Mouse (Mus musculus) CD8-positive naive resting alpha-beta T cell, adult 2 months (primary cell): ENCODE results near the gene Slc50a1.

Experiments used
- DNase-seq, 2 experiments: peaks; one replicate each; pipeline ENCODE4 v3.0.0; 2022; ENCODE audit warnings: low read depth in 2 of 2, low spot score in 2 of 2

Slc50a1 gene

DNA sequence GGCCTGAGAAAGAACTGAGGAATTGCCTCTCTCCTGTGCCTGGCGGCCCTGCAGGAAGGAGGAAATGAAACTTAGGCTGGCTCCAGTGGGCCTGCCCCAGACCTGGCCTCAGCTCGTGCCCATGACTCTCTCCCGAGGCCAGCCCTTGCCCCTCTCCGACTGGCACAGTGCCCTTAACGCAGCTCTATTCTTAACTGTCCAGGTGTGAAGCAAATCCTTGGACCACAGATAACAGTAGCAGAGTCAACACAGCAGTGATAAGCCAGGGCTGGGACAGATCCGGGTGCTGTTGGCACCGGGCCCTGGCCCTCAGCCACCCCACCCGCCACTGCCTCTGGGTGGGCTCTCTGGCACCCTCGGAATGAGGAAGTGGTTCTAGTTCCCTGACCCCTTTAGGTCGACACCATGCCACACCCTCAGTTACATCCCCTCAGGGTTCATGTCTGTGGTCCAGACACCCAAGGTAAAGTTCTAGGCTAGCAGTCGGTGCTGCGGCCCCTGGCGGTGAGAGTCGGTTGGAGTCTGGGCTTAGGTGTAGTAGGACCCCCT is 36.7 kb downstream of the Slc50a1 start:
- DNase-seq: no peak

- no peak for DNase-seq
These were observed 37.8 kb downstream of the Slc50a1 start for GRCm38 (mm10) chr3:89232614-89233013.

DNA sequence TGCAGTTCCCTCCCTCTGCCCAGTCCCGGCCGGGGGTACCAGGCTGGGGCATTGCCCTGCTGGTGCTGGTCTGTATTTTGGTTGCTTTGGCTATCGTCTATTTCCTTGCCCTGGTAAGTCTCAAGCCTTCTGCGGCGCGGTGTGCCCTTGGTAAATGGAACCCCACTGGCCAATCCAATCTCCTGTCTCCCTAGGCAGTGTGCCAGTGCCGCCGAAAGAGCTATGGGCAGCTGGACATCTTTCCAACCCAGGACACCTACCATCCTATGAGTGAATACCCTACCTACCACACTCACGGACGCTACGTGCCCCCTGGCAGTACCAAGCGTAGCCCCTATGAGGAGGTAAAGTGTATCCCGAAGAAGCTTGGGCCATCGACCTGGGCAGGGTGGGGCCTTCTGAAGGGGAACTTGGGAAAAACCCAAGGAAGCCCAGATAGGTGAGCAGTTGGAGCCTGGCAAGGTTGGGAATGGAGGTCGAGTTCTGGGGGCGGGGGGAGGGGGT is 38.5 kb downstream of the Slc50a1 start:
- no peak for DNase-seq

GRCm38 (mm10) chr3:89231345-89231744 is 39.0 kb downstream of the Slc50a1 start:
- DNase-seq: no peak

GRCm38 (mm10) chr3:89230561-89230960 is 39.8 kb downstream of the Slc50a1 start:
- DNase-seq: no peak

- no peak for DNase-seq
These were observed 41.1 kb downstream of the Slc50a1 start for GRCm38 (mm10) chr3:89229276-89229675.

GRCm38 (mm10) chr3:89228836-89229235 is 41.5 kb downstream of the Slc50a1 start, which contains the start of gene Muc1:
TSS of gene Muc1 (plus strand) at chr3:89229057.
- DNase-seq: no peak

DNA sequence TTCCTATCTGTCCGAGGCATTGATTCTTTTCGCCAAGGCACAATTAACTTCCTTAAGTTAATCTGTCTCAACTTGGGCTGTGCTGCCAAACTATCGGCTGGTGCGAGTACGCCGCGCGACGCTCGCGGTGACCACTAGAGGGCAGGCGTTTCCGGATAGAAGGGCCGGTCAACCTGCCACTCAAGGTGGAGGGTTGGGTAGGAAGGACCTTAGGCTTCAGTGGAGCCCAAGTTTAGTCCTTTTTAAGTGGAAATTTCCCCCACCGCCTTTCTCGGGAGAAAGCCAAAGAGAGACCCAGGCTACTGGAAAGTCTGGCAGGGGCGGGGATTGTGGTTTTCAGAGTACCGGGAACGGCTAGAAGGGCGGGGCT is 42.2 kb downstream of the Slc50a1 start:
- DNase-seq: peak; percentile 73 to 82

DNA sequence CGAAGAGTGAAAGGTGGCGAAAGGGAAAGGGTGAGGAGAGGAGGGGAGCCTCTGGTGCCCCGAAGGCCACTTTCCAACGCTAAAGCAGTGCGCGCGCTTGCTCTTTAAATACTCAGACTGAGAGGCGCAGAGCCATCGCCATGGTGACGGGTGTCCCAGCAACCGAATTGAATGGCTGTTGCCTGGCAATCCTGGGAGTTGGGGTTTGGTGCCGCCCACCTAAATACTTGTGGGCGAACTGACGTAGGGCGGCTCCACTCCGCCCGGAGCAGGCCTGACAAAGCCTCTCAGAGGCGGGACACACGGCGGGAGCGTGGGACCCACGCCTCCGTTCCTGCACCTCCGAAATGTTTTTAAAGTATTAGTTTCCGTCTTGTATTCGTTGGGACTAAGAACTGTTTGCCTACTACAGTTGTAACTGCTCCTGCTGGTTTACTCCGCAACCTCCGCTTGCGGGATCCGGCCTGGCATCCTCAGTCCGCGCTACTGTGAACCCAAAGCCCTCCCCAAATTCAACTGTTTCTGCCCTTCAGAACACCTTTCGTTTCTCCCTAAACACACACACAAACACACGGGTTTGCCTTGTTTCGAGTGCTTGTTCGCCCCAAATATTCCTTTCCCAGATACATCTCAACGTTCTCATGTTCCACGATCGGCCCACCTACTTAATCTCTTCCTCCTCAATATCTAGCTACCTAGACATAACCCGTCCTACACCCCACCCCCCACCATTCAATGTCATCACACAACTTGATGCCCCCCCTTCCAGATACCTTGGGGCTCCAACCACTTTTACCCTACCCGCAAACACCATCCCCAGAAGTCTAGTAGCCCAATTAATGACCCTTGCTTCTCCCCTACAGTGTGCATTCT is 42.8 kb downstream of the Slc50a1 start:
- peak; percentile 75 to 76 for DNase-seq

DNA sequence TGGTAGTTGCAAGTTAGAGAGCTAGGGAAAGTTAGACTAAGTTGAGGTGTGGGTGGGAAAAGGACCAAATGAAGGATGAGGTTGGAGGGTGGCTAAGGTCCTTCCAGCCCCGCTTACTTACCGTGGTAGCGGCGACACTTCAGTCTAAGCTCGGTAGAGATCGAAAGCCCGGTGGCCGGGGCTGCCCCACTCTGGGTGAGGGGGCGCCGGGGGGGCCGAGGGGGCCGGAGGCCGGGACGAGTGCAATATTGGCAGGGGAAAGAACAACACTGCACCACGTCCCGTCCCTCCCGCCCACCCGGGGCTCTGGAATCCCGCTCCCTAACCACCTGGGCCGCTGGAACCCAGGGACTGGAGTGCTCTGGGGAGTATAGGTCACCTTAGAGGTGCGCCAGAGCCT is 43.5 kb downstream of the Slc50a1 start, which contains the start of gene Mtx1:
TSS of gene Mtx1 (minus strand) at position 189 of the 400 bp plus-strand sequence.
- DNase-seq: no peak

- DNase-seq: no peak
These were observed 44.0 kb downstream of the Slc50a1 start for GRCm38 (mm10) chr3:89226361-89226760.

GRCm38 (mm10) chr3:89225918-89226317 is 44.5 kb downstream of the Slc50a1 start:
- no peak for DNase-seq

- no peak for DNase-seq
These were observed 45.0 kb downstream of the Slc50a1 start for GRCm38 (mm10) chr3:89225321-89225815.

DNA sequence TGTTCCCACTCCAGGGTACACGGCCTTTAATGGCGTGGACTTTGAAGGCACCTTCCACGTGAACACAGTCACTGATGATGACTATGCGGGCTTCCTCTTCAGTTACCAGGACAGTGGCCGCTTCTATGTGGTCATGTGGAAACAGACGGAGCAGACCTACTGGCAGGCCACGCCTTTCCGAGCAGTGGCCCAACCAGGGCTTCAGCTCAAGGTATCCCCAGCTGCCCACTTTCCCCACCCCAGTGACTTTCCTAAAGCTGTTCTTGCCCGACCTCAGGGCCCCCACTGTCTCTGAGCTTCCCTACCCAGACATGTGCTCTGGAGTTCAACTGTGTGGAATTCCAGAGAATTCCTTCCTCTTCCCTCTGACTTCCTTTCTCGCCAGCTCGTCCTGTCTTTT is 45.6 kb downstream of the Slc50a1 start:
- no peak for DNase-seq

DNA sequence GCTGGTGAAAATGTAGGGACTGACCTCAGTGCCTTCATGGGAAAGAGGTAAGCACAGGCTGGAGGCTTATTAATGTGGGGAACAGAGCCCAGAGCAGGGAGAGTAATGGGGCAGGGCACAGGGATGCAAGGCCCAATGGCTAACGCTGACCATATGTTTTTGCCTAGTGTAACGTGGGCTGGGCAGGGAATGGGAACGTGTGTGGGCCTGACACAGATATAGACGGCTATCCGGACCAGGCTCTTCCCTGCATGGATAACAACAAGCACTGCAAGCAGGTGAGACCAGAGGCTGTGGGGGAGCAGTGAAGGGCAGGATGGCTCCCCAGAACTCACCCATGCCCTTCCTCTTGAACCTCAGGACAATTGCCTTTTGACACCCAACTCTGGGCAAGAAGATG is 49.2 kb downstream of the Slc50a1 start:
- DNase-seq: no peak

- no peak for DNase-seq
These were observed 50.8 kb downstream of the Slc50a1 start for GRCm38 (mm10) chr3:89219546-89219945.

- DNase-seq: no peak
These were observed 52.1 kb downstream of the Slc50a1 start for GRCm38 (mm10) chr3:89218271-89218670.
